Mouse (Mus musculus): ENCODE results near the gene Slc1a5.

The Slc1a5 gene

GRCm38 (mm10) chr7:16845820-16846167 is 64.7 kb downstream of the Slc1a5 start:
- no peak for DNase-seq (ENCODE audit: low read depth, low spot score)

- DNase-seq (ENCODE audit: low read depth, low spot score), result no peak
These were observed 65.6 kb downstream of the Slc1a5 start for GRCm38 (mm10) chr7:16846775-16847174.

- no peak for DNase-seq (ENCODE audit: low read depth, low spot score)
These were observed 66.4 kb downstream of the Slc1a5 start for GRCm38 (mm10) chr7:16847507-16847906.
